Mouse (Mus musculus): ENCODE results near the gene Cnnm2. TPM values are rescaled to one million over a fixed set of nuclear protein-coding genes. Genes with fewer than 3 reads are reported as not detected.
"Not testable (repeated sequence)": the region's sequence is repeated elsewhere in the genome, so short reads cannot be mapped to it uniquely, and the experiment has no call there.

Cnnm2 gene
- total RNA-seq, 2 experiments from 2014 or later: 13.6 to 20.3 TPM

- no peak for ATAC-seq (replicated peaks; ENCODE audit: low FRiP score, low TSS enrichment, poor library complexity, severe bottlenecking)
Observed at GRCm38 (mm10) chr19:46756221-46756620, 5.2 kb upstream of the Cnnm2 start.

- no peak for ATAC-seq (replicated peaks; ENCODE audit: low FRiP score, low TSS enrichment, poor library complexity, severe bottlenecking)
Observed at GRCm38 (mm10) chr19:46759096-46759495, 2.3 kb upstream of the Cnnm2 start.

DNA sequence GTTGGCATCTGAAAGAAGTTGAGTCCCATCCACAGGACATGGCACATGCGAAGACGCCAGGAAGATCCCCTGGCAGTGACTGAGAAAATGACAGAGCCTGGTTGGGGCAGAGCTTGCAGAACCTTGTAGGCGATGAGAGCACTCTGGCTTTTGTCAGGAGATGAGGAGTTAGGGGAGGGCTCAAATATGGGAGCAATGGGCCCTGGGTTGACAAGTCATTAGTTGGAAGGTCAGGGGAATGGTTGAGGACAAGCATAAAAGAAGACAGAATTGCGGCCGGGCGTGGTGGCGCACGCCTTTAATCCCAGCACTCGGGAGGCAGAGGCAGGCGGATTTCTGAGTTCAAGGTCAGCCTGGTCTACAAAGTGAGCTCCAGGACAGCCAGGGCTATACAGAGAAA, 1.5 kb upstream of the Cnnm2 start:
- ATAC-seq (replicated peaks; ENCODE audit: low FRiP score, low TSS enrichment, poor library complexity, severe bottlenecking): not testable (repeated sequence)

DNA sequence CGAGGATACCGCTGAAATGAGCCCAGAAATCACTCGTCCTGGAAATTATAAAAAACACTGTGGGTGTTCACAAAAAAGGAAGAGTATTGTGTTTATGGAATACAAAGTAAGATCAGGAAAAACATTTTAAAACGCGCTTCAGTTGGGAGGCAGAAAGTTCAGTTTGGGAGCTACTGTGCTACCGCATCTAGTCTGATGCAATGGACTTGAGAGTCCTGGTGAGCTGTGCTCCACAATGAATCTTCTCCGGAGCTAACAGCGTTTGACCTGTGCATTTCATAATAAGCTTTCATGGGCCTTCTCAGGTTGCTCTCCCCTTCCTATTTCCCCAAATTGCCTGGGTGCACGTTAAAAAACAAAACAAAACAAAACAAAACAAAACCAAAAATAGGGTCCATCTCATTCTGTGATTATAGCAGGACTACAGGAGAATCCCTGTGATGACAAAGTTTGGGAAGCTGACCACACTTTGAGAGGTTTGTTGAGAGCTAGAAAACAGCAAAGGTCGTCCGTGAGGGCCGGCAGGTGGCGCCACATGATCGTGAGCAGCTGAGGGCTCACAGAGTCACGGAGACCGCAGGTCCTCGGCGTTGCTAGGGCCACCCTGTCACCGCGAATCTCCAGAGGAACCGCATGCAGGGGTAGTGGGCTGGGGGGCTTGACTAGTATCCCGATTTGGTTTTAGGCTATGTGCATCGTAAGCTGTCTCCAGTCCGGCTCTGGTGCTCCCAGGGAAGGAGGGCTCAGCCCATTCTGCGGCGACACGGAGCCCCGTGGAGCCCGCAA, 828 bp upstream of the Cnnm2 start:
- ATAC-seq (replicated peaks; ENCODE audit: low FRiP score, low TSS enrichment, poor library complexity, severe bottlenecking): peak; percentile 53

DNA sequence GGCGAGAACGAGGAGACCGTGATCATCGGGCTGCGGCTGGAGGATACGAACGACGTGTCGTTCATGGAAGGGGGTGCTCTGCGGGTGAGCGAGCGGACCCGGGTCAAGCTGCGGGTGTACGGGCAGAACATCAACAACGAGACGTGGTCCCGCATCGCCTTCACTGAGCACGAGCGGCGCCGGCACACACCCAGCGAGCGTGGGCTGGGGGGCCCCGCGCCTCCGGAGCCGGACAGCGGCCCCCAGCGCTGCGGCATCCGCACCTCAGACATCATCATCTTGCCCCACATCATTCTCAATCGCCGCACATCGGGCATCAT, 535 bp downstream of the Cnnm2 start:
- ATAC-seq (replicated peaks; ENCODE audit: low FRiP score, low TSS enrichment, poor library complexity, severe bottlenecking): no peak

- ATAC-seq (replicated peaks; ENCODE audit: low FRiP score, low TSS enrichment, poor library complexity, severe bottlenecking): no peak
Observed at GRCm38 (mm10) chr19:46762291-46762991, 1.0 kb downstream of the Cnnm2 start.

DNA sequence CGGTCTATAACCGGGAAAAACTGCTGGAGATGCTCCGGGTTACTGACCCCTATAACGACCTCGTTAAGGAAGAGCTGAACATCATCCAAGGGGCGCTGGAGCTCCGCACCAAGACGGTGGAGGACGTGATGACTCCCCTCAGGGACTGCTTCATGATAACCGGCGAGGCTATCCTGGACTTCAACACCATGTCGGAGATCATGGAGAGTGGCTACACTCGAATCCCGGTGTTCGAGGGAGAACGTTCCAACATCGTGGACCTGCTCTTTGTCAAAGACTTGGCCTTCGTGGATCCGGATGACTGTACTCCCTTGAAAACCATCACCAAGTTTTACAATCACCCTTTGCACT, 1.6 kb downstream of the Cnnm2 start:
- ATAC-seq (replicated peaks; ENCODE audit: low FRiP score, low TSS enrichment, poor library complexity, severe bottlenecking): no peak

DNA sequence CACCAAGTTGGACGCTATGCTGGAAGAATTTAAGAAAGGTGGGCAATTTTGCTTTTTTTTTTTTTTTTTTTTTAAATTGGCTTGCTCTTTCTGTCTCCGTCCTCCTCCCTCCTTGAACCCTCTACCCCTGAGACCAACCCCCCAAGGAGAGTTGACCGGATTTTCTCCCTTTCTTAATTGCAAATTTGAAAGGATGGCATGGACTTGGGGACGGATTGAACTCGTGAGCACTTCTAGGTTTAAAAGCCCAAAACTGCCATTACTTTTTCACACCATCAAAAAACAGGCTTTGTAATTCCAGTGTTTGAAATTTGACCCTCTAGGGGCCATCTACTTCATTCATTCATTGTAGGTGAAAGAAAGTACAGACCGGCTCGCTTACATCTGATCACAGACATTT, 2.0 kb downstream of the Cnnm2 start:
- no peak for ATAC-seq (replicated peaks; ENCODE audit: low FRiP score, low TSS enrichment, poor library complexity, severe bottlenecking)

DNA sequence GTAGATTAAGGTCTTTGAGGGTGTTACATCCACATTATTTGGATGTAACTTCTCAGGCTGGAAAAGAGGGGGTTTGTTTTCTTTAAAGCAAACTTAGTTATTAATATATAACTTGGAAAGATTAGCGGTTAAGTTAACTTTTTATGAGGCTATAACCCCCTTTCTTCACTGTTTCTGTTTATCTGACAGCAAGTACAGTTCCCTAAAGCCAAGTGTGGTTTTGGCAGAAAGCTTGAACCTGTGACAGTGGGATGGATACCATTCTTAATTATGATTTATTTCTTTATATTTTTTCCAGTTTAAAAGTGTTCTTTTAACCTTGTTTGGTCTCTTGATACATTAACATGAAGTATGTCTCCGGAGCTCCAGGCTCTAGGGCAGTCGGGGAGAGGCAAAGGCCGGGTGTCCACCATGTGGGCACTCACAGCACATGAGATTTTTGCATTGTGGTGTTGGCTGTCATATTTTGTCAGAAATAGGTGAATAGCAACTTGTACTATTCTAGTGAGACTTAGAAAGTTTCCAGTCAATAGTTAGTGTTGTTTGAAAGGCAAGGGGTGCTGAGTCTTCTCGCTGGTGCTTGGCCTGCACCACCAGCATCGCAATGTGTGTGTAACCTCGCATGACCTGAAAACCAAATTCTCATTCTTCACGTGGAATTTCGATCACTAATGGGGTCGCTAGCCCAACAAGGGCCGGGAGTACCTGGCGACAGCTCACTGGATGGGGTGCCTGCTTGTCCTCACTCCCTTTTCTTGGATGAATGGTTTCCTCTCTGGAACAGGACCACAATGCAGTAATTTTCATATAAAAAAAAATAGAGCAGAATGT, 2.8 kb downstream of the Cnnm2 start:
- ATAC-seq (replicated peaks; ENCODE audit: low FRiP score, low TSS enrichment, poor library complexity, severe bottlenecking): no peak

- ATAC-seq (replicated peaks; ENCODE audit: low FRiP score, low TSS enrichment, poor library complexity, severe bottlenecking): no peak
Observed at GRCm38 (mm10) chr19:46764763-46765117, 3.3 kb downstream of the Cnnm2 start.

DNA sequence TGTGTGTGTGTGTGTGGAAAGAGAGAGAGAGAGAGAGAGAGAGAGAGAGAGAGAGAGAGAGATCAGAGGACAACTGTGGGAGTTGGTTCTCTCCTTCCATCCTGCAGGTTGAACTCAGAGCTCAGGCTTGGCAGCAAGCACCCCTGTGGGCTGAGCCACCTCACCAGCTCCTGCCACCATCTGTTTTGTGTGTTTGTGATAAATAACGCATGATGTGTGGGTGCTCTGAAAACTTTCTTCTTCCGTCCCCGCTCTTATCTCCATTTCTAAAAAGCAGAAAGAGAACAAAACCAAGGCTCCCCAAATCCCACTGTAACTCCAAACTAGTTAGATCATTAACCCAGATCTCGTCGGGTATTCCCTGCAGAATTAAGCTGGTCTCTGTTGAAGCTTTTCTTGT, 4.7 kb downstream of the Cnnm2 start:
- ATAC-seq (replicated peaks; ENCODE audit: low FRiP score, low TSS enrichment, poor library complexity, severe bottlenecking): peak; percentile 34

DNA sequence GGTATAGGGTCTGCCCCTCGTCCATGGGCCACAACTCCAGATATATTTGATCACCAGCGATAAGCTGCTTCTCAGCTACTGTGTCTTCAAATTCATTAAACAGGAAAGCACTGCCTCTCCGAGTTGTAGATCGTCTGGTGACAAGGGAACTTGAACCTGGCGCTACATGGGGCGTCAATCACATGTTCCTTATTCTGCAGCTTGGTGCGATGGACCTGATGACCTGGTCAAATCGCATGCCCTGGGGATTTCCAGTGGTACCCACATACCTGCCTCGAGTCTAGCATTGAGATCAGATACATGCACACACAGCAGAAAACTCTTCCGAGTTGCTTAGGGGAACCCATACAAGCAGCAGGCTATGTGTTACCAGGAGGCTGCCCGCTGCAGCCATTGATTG, 8.4 kb downstream of the Cnnm2 start:
- ATAC-seq (replicated peaks; ENCODE audit: low FRiP score, low TSS enrichment, poor library complexity, severe bottlenecking): no peak

DNA sequence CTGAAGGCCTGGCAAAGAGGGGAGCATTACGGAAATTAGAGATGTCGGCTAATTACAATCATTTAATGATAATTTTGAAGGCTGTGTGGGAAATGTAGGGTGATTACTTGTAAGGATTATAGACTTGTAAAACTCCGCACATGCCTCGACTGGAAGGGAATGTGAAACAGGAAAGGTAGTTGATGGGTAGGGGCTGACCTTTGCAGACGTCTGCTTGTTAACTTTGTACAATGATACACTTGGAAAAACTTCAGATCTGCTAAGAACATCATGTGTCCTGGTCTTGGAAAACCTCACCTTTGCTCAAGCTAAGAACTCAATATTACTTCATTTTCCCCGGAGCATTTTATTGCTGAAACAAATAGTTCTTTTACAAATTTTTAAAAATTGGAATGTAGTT, 10.4 kb downstream of the Cnnm2 start:
- no peak for ATAC-seq (replicated peaks; ENCODE audit: low FRiP score, low TSS enrichment, poor library complexity, severe bottlenecking)

DNA sequence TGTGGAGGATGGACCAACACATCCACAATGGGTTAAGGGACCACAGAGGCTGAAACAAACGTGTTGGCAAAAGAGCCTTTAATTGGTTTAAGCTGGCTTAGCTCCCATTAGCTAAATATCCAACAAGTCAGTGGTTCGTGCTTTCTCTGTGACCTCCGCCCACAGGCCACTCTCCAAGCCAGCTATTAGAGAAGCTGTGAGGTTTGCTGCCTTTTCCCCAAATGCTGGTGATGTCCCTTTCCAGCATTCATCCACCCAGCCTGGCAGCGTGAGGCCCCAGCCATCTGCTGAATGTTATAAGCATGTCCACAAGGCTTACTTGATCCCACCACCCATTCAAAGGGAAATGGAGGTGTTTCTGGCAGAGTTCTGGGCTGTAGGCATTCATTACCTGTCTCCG, 15.0 kb downstream of the Cnnm2 start:
- ATAC-seq (replicated peaks; ENCODE audit: low FRiP score, low TSS enrichment, poor library complexity, severe bottlenecking): no peak

- ATAC-seq (replicated peaks; ENCODE audit: low FRiP score, low TSS enrichment, poor library complexity, severe bottlenecking): no peak
Observed at GRCm38 (mm10) chr19:46776850-46777249, 15.5 kb downstream of the Cnnm2 start.

DNA sequence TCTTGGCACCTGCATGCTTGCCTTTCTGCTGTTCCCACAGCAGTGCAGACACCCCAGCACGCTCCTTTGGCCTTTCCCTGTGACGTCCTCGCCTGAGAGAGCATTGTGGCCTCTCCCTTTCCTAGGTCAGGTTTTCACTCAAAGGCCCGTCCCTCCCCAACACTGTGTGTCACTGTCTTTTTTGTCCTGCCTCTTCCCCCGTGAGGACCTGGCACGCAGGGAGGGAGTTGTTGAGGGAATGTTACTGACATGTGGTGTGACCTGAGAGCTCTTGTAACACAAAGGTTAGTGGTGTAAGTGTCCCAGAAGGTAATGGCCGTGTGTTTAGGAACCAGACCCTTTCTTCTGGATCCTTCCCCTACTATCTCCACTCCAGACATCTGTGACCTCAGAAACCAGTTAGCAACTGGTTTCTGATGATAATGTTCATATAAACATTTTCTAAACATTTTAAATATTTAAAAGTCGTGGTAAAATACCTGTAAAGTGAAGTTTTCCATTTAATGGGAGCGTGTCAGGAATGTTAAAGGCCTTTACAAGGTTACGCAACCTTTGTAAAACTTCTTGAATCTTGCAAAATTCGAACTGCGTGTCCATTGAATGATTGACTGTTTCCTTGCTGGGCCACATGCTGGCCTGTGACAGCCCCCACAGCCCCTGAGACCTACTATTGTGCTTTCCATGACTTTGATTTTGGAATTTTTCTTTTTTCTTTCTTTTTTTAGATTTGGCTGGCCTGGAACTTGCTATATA, 16.7 kb downstream of the Cnnm2 start:
- peak; percentile 72 for ATAC-seq (replicated peaks; ENCODE audit: low FRiP score, low TSS enrichment, poor library complexity, severe bottlenecking)

GRCm38 (mm10) chr19:46779130-46779529, 17.7 kb downstream of the Cnnm2 start:
- ATAC-seq (replicated peaks; ENCODE audit: low FRiP score, low TSS enrichment, poor library complexity, severe bottlenecking): 0 out of 2 replicates have a peak, but pooled peaks have one; percentile 42

- peak; percentile 62 for ATAC-seq (replicated peaks; ENCODE audit: low FRiP score, low TSS enrichment, poor library complexity, severe bottlenecking)
Observed at GRCm38 (mm10) chr19:46784038-46784437, 22.6 kb downstream of the Cnnm2 start.

DNA sequence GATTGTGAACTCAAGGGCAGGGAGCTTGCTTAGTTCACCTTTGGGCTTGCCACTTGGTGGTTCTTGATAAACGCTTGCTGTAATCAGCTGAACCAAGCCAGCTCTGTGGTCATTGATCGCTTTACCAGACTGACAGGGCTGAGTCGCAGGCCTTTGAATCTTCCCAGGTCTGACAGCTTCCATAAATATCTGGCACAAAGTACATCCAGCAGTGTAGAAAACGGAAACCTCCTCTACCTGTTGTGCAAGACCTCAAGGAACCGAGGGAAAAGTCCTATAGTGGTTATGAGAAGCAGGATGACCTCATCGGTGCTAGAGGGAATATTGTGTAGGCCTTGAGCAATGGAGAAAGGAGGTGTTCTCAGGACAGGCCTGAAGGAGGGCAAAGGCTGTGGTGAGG, 23.1 kb downstream of the Cnnm2 start:
- ATAC-seq (replicated peaks; ENCODE audit: low FRiP score, low TSS enrichment, poor library complexity, severe bottlenecking): peak; percentile 85

DNA sequence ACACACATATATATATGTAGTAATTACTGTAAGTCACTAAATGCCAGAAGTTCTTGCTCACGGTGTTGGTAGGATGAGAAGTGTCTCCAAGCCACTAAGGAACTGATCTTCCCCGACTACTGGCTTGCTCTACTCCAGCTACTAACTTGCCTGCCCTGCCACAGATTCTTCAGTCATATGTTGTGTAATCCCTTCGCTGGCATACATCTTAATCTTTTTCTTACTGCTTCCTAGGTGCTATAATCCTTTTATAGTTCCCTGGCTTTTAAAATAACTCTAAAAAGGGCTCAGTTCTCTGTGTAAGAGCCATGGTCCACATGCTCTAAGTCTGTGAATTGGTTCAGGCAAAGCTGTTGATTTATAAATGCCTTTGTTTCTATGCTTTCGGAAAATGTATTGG, 24.2 kb downstream of the Cnnm2 start:
- ATAC-seq (replicated peaks; ENCODE audit: low FRiP score, low TSS enrichment, poor library complexity, severe bottlenecking): no peak
